Mouse (Mus musculus) thymus, postnatal 4 days (tissue): ENCODE data around the gene Fancd2os.

Experiments
- DNase-seq: peaks from one replicate; pipeline ENCODE4 v3.0.0; 2021

Gene Fancd2os

GRCm38 (mm10) chr6:113600543-113601139 is at the start of gene Fancd2os:
Gene Fancd2os, minus strand, starts transcription at chr6:113600715.
- DNase-seq: no peak

DNA sequence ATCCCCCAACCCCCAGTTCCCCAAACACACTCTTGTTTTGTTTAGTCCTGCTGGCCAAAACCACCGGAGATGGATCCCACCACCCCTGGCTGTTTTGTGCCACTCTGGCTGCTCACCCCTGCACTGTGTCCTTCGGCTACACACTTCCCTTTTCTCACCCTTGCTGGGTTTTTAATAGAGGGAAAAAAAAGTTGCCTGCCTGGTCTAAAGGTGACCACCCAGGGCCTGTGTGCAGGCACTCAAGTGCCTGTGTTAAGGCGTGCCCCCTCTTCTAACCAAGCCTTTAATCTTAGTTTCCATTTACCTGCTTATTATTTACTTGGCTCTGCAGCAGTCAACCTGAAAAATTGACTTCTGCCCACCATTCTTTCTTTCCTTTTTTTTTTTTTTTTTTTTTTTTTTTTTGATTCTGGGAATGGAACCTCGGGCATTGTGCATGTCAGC is 49.7 kb upstream of the Fancd2os start:
- no peak for DNase-seq

DNA sequence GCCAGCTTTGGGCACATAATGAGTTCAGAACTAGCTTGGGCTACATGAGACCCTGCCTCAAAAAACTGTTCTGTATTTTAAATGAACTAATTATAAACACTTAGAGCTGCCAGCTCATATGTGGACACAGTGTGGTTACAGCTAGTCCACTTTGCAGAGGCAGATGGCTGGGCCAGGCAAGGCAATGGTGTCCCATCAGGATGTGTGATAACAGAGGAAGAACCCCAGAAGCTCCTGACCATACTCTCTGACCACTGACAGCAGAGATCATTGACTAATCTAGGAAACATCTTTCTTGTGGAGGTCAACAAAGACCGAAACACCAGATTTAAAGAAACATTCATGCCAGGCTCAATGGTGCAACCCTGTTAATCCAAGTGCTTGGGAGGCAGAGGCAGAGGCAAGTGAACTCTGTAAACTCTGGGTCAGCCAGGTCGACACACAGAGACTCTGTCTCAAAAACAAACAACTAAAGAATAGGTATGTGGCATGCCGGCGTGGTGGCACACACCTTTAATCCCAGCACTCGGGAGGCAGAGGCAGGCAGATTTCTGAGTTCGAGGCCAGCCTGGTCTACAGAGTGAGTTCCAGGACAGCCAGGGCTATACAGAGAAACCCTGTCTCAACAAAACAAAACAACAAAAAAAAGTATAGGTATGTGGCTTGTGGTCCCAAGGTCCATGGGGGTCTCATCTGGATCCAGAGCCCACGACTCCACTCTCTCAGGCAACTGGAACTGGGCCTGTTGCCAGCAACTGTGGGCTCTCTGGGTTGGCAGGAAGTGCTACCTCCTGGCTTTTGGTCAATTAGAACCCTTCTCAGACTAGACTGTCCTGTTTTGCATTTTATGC is 49.1 kb upstream of the Fancd2os start:
- DNase-seq: no peak

DNA sequence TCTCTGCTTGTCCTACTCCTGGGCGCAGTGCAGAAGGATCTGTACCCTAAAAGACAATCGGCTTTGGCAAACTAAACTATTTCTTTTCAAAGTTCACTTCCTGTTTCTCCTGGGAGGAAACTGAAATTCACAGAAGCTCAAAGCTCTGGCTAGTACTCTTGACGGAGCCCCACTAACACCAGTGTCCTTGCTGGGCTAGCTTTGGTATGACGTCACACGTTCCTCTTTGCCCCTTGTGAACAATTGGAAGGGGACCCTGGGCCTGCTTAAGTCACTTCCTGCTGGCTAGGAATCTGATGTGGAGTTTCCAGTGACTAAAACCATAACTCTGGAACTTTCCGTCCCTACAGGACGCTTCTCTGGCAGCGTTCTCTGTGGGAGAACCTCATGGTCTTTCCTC is 44.3 kb upstream of the Fancd2os start:
- no peak for DNase-seq

DNA sequence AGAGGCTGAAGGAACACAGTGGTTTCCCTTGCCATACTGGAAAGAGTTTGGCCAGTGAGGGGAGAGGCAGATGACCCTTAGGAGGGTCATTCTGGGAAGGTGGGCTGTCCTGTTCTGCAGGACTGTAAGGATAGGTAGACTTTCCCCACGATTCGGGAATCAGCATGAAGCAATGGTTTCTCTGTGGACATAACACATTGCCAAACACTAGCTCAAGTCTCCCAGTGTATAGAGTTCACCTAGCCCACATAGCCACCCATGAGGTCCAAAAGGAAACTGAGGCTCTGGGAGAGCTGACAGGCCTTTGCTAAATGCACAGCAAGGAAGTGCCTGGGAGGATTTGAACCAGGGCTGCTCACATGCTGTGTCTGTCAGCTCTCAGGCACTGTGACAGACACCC is 43.5 kb upstream of the Fancd2os start:
- DNase-seq: no peak

DNA sequence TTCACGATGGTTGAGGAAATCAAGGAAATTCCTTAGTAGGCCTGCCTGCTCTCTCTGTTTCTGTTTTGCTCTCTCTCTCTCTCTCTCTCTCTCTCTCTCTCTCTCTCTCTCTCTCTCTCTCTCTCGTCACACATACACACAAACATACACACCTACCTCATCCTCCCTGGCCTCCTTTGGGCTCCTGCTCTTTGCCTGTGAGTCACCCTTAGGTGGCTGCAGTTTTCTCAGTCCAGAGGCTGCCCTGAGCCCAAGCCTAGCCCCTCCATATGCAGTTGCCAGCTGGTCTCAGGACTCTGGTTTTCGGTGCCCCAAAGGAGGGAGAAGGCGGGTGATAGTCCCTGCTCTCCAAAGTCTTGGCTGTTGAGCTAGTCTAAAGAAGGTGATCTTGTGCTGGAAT is 42.5 kb upstream of the Fancd2os start:
- DNase-seq: no peak

DNA sequence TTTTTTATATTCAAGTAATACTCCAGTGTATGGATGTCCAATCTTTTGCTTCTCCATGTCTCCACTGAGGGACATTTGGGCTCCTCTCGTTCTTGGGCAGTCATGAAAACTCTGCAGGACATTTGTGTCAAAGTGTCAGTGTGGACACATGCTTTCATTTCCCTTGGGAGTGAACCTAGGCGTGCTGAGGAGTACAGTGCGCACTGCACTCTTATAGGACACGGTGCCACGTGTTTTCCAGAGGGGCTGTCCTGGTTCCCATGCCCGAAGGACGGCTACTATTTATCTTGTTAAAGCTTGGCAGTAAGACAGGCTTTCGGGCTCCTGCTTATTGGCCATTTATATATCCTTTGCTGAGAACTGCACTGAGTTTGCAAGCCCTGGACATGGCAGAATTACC is 42.1 kb upstream of the Fancd2os start:
- no peak for DNase-seq

GRCm38 (mm10) chr6:113639201-113639600 is 38.7 kb upstream of the Fancd2os start:
- no peak for DNase-seq

DNA sequence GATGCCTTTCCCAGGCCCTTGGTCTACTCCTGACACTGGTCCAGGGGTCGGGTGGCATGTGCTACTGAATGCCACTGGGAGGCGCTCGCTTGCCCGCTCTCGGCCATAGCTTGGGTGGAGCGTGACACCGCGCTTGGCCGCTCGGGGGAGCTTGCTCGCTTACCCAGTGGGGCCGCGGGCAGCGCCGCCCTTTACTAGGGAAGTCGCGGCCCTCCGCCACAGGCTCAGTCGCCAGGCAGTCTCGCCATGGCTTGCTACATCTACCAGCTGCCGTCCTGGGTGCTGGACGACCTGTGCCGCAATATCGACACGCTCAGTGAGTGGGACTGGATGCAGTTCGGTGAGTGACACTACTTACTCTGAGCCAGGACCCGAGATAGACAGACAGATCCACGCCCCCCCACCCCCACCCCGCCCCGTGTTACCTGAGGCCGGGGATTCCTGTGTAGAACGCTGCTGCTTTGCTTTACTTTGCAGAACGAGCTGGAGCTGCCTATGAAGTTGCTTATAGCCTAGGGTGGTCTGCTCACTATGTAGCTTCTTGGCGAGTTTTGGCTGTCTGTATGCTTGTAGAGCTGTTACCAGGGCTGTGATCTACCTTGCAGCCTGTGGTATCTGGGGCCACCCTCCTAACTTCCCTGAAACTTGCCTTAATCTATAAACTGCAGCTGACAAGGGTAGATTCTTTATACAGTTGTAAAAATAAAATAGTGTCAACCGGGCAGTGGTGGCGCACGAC is 38.0 kb upstream of the Fancd2os start, which contains the start of gene Irak2:
Gene Irak2 (plus strand): TSS at position 166 of the 739 bp plus-strand sequence.
- DNase-seq: peak; percentile 98

GRCm38 (mm10) chr6:113632863-113633262 is 32.3 kb upstream of the Fancd2os start:
- no peak for DNase-seq

- DNase-seq: no peak
Measured at GRCm38 (mm10) chr6:113630322-113630721, 29.8 kb upstream of the Fancd2os start.

- DNase-seq: no peak
Measured at GRCm38 (mm10) chr6:113624989-113625770, 24.7 kb upstream of the Fancd2os start.

DNA sequence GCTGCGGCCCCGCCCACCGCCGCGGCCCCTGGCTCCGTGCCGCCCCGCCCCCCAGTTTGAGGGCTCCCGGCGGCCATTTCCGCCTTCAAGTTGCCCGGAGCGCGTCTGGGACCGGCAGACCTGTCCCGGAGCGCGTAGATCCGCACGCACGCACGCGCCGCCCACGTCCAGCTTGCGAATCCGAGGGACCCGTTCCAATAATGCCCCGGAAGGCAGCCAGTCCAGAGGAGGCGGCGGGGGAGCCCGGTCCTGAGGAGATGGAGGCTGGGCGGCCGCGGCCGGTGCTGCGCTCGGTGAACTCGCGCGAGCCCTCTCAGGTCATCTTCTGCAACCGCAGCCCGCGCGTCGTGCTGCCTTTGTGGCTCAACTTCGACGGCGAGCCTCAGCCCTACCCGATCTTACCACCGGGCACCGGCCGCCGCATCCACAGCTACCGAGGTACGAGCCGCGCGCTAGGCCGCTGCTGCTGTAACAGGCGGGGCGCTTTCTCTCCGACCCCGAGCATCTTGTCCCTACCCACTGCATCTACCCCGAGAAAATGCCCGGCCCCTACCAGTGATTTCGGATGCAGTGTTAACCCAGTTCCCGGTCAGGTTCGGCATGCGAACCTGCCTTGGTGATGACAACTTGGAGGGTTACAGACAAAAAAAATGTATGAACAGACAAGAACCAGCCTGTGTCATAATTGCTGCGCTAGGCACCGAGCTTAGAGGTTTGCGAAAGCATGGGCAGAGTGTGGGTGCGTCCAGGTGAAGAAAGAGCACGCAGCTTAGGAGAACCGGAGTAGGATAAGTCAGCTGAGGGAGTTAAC is 23.6 kb upstream of the Fancd2os start, which contains the start of gene Vhl:
Gene Vhl (plus strand): TSS at position 19 of the 811 bp plus-strand sequence.
- DNase-seq: peak; percentile 94

GRCm38 (mm10) chr6:113623386-113623785 is 22.9 kb upstream of the Fancd2os start:
- DNase-seq: no peak

GRCm38 (mm10) chr6:113615489-113615888 is 15.0 kb upstream of the Fancd2os start:
- DNase-seq: no peak

GRCm38 (mm10) chr6:113614997-113615396 is 14.5 kb upstream of the Fancd2os start:
- DNase-seq: no peak

GRCm38 (mm10) chr6:113614152-113614551 is 13.6 kb upstream of the Fancd2os start:
- DNase-seq: no peak

GRCm38 (mm10) chr6:113612258-113612969 is 11.9 kb upstream of the Fancd2os start:
- DNase-seq: no peak

DNA sequence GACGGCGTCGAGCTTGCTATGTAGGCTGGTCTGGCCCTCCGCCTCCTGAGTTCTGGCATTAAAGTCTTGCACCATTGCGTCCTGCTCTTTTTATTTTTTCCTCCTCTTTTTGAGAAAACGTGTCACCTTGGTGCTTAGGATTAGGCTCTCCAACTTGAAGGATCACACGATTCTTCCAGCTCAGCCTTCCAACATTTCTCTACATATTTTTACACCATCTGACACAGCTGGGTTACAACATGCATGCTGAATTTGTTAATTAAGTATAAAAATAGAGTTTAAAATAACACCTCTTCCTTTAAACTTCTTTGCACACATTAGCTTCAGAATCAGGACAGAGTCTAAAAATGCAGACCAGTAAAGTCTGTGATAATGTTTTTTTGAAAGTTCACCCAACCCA is 8.8 kb upstream of the Fancd2os start:
- DNase-seq: no peak

GRCm38 (mm10) chr6:113608871-113609270 is 8.4 kb upstream of the Fancd2os start:
- no peak for DNase-seq

DNA sequence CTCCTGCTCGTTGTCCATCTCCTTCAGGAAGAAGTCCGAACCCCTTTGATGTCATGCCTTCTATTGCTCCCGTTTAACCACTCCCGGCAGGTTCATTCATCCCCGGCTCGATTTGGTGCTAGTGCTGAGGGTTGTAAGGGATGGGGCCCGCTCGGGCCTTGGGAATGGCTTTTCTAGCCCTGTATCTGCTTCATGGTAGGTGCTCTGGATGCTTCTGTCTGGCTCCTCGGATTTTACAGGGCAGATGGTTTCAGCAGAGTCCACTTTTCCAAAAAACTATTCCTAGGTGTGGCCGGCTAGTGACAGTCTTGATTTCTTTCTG is 4.7 kb upstream of the Fancd2os start:
- DNase-seq: no peak
